Mouse (Mus musculus): ENCODE results near the gene Clip2. TPM values are rescaled to one million over a fixed set of nuclear protein-coding genes. Genes with fewer than 3 reads are reported as not detected.

The Clip2 gene
- polyA plus RNA-seq, 1 experiment: 5.6 TPM

DNA sequence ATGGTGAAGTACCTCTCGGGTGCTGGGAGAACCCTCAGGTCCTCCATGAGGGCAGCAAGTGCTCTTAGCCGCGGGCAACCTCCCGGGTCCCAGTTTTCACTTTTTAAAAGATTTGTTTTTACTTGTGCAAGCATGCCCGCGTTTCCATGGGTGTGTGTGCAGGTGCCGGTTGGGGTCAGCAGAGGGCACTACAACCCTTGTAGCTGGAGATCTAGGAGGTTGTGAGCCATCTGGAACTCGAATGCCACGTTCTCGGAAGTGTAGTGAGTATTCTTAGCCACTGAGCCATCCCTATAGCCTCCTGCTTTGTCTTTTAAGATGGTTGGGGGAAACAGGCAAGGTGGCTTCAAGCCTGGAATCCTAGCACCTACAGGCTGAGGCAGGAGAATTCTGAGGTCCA, 44.9 kb downstream of the Clip2 start:
- Histone ChIP-seq H3K27ac (ENCODE audit: insufficient read depth, low read length) (no peak overlapping the region), H3K9me3 (replicated peaks; ENCODE audit: control insufficient read depth, insufficient read depth, low read length, poor library complexity, severe bottlenecking) (no peaks in the 10 kb centered on the region), H3K9ac (ENCODE audit: low read depth, poor library complexity, severe bottlenecking) (no peak overlapping the region), H3K4me1 (ENCODE audit: control insufficient read depth, insufficient read depth, low read length) (no peaks in the 10 kb centered on the region), H3K36me3 (ENCODE audit: control insufficient read depth, insufficient read depth, low read length, poor library complexity, severe bottlenecking) (no peaks in the 10 kb centered on the region), H3K4me3 (ENCODE audit: low read depth, low read length) (no peak overlapping the region), H3K27me3 (ENCODE audit: control insufficient read depth, insufficient read depth, low read length, poor library complexity, severe bottlenecking) (no peaks in the 10 kb centered on the region)
- TF ChIP-seq POLR2A (IDR thresholded peaks at IDR 0.05; ENCODE audit: insufficient read depth, low read length) (no peak), EP300 (IDR thresholded peaks at IDR 0.05; ENCODE audit: insufficient read depth, low read depth, low read length) (0 out of 2 replicates have a peak, but pooled peaks have one; percentile 33), CTCF (IDR thresholded peaks at IDR 0.05; ENCODE audit: low read depth, low read length) (peak; percentile 90)

- no peaks in the 10 kb centered on the region for H3K9me3 ChIP-seq (replicated peaks; ENCODE audit: control insufficient read depth, insufficient read depth, low read length, poor library complexity, severe bottlenecking)
- H3K4me3 ChIP-seq (ENCODE audit: low read depth, low read length): no peak overlapping the region
- H3K27ac ChIP-seq (ENCODE audit: insufficient read depth, low read length): no peak overlapping the region
- TF ChIP-seq CTCF (IDR thresholded peaks at IDR 0.05; ENCODE audit: low read depth, low read length) (no peak), EP300 (IDR thresholded peaks at IDR 0.05; ENCODE audit: insufficient read depth, low read depth, low read length) (no peak), POLR2A (IDR thresholded peaks at IDR 0.05; ENCODE audit: insufficient read depth, low read length) (no peak)
- H3K27me3 ChIP-seq (ENCODE audit: control insufficient read depth, insufficient read depth, low read length, poor library complexity, severe bottlenecking): no peaks in the 10 kb centered on the region
- no peaks in the 10 kb centered on the region for H3K36me3 ChIP-seq (ENCODE audit: control insufficient read depth, insufficient read depth, low read length, poor library complexity, severe bottlenecking)
- H3K9ac ChIP-seq (ENCODE audit: low read depth, poor library complexity, severe bottlenecking): no peak overlapping the region
- no peaks in the 10 kb centered on the region for H3K4me1 ChIP-seq (ENCODE audit: control insufficient read depth, insufficient read depth, low read length)
Observed at GRCm38 (mm10) chr5:134505810-134506292, 46.4 kb downstream of the Clip2 start.

DNA sequence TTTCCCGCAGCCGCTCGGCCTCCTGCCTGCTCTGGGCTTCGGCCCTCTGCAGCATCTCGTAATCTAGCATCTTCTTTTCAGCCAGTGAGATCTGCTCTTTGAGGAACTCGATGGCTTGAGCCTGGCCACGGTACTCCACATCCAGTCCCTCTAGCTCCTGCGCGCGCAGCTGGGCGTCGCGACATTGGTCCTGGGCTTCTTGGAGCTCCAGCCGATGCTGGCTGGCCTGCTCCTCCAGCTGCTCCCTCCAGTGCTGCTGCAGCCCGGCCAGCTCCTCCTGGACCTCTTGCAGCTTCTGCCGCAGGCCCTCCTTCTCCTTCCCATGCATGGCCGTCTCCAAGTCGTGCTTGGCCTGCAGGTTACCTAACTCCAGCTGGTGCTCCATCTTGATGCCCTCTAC, 49.6 kb downstream of the Clip2 start:
- H3K9me3 ChIP-seq (replicated peaks; ENCODE audit: control insufficient read depth, insufficient read depth, low read length, poor library complexity, severe bottlenecking): no peaks in the 10 kb centered on the region
- H3K27ac ChIP-seq (ENCODE audit: insufficient read depth, low read length): no peak overlapping the region
- H3K9ac ChIP-seq (ENCODE audit: low read depth, poor library complexity, severe bottlenecking): peak overlapping the region; percentile 33; the same call in 1 of the 2 replicates
- H3K4me1 ChIP-seq (ENCODE audit: control insufficient read depth, insufficient read depth, low read length): no peaks in the 10 kb centered on the region
- H3K27me3 ChIP-seq (ENCODE audit: control insufficient read depth, insufficient read depth, low read length, poor library complexity, severe bottlenecking): no peaks in the 10 kb centered on the region
- H3K36me3 ChIP-seq (ENCODE audit: control insufficient read depth, insufficient read depth, low read length, poor library complexity, severe bottlenecking): no peaks in the 10 kb centered on the region
- TF ChIP-seq EP300 (IDR thresholded peaks at IDR 0.05; ENCODE audit: insufficient read depth, low read depth, low read length) (no peak), CTCF (IDR thresholded peaks at IDR 0.05; ENCODE audit: low read depth, low read length) (no peak), POLR2A (IDR thresholded peaks at IDR 0.05; ENCODE audit: insufficient read depth, low read length) (no peak)
- H3K4me3 ChIP-seq (ENCODE audit: low read depth, low read length): peak overlapping the region; percentile 42

- Histone ChIP-seq H3K27ac (ENCODE audit: insufficient read depth, low read length) (no peak overlapping the region), H3K4me1 (ENCODE audit: control insufficient read depth, insufficient read depth, low read length) (no peaks in the 10 kb centered on the region), H3K27me3 (ENCODE audit: control insufficient read depth, insufficient read depth, low read length, poor library complexity, severe bottlenecking) (no peaks in the 10 kb centered on the region), H3K9me3 (replicated peaks; ENCODE audit: control insufficient read depth, insufficient read depth, low read length, poor library complexity, severe bottlenecking) (no peaks in the 10 kb centered on the region), H3K4me3 (ENCODE audit: low read depth, low read length) (no peak overlapping the region), H3K9ac (ENCODE audit: low read depth, poor library complexity, severe bottlenecking) (no peak overlapping the region), H3K36me3 (ENCODE audit: control insufficient read depth, insufficient read depth, low read length, poor library complexity, severe bottlenecking) (no peaks in the 10 kb centered on the region)
- TF ChIP-seq POLR2A (IDR thresholded peaks at IDR 0.05; ENCODE audit: insufficient read depth, low read length): no peak
- TF ChIP-seq EP300 (IDR thresholded peaks at IDR 0.05; ENCODE audit: insufficient read depth, low read depth, low read length): no peak
- peak; percentile 47 for TF ChIP-seq CTCF (IDR thresholded peaks at IDR 0.05; ENCODE audit: low read depth, low read length)
Observed at GRCm38 (mm10) chr5:134501453-134501852, 50.8 kb downstream of the Clip2 start.

DNA sequence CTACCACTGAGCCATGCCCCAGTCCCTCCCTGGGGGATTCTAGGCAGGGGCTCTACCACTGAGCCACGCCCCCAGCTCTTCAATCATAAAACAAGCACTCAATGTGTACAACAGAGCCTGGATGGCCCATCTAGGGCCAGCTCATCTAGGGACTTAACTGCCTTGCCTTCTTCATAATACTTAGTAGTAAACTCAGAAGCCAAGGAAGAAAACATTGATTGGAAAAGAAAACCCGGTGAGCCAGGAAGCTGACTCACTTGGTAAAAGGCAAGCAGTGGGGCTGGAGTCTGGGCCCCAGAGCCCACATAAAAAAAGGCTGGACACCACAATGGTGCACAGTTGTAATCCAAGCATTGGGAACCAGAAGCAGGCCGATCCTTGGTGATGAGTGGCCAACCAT, 51.6 kb downstream of the Clip2 start:
- H3K27ac ChIP-seq (ENCODE audit: insufficient read depth, low read length): no peak overlapping the region
- no peak overlapping the region for H3K9ac ChIP-seq (ENCODE audit: low read depth, poor library complexity, severe bottlenecking)
- no peaks in the 10 kb centered on the region for H3K36me3 ChIP-seq (ENCODE audit: control insufficient read depth, insufficient read depth, low read length, poor library complexity, severe bottlenecking)
- H3K9me3 ChIP-seq (replicated peaks; ENCODE audit: control insufficient read depth, insufficient read depth, low read length, poor library complexity, severe bottlenecking): no peaks in the 10 kb centered on the region
- TF ChIP-seq CTCF (IDR thresholded peaks at IDR 0.05; ENCODE audit: low read depth, low read length): no peak
- no peak for TF ChIP-seq EP300 (IDR thresholded peaks at IDR 0.05; ENCODE audit: insufficient read depth, low read depth, low read length)
- no peak for TF ChIP-seq POLR2A (IDR thresholded peaks at IDR 0.05; ENCODE audit: insufficient read depth, low read length)
- no peaks in the 10 kb centered on the region for H3K4me1 ChIP-seq (ENCODE audit: control insufficient read depth, insufficient read depth, low read length)
- H3K27me3 ChIP-seq (ENCODE audit: control insufficient read depth, insufficient read depth, low read length, poor library complexity, severe bottlenecking): no peaks in the 10 kb centered on the region
- no peak overlapping the region for H3K4me3 ChIP-seq (ENCODE audit: low read depth, low read length)

- Histone ChIP-seq H3K9me3 (replicated peaks; ENCODE audit: control insufficient read depth, insufficient read depth, low read length, poor library complexity, severe bottlenecking) (no peaks in the 10 kb centered on the region), H3K27me3 (ENCODE audit: control insufficient read depth, insufficient read depth, low read length, poor library complexity, severe bottlenecking) (no peaks in the 10 kb centered on the region), H3K9ac (ENCODE audit: low read depth, poor library complexity, severe bottlenecking) (no peak overlapping the region), H3K4me1 (ENCODE audit: control insufficient read depth, insufficient read depth, low read length) (no peaks in the 10 kb centered on the region), H3K36me3 (ENCODE audit: control insufficient read depth, insufficient read depth, low read length, poor library complexity, severe bottlenecking) (no peaks in the 10 kb centered on the region), H3K27ac (ENCODE audit: insufficient read depth, low read length) (no peak overlapping the region), H3K4me3 (ENCODE audit: low read depth, low read length) (no peak overlapping the region)
- TF ChIP-seq CTCF (IDR thresholded peaks at IDR 0.05; ENCODE audit: low read depth, low read length) (peak; percentile 76), EP300 (IDR thresholded peaks at IDR 0.05; ENCODE audit: insufficient read depth, low read depth, low read length) (no peak)
Observed at GRCm38 (mm10) chr5:134500062-134500461, 52.2 kb downstream of the Clip2 start.

Data from ES-Bruce4 (cell line).